Mouse (Mus musculus) c-Kit-positive CD71-negative TER-119-negative erythroid progenitor cells, embryonic 14.5 days (primary cell): Measurements from ENCODE around the gene Trim14.

Experiments used
- DNase-seq: peaks from one replicate; pipeline ENCODE4 v3.0.0-alpha.2; 2013; ENCODE audit warnings: low read depth

The Trim14 gene

DNA sequence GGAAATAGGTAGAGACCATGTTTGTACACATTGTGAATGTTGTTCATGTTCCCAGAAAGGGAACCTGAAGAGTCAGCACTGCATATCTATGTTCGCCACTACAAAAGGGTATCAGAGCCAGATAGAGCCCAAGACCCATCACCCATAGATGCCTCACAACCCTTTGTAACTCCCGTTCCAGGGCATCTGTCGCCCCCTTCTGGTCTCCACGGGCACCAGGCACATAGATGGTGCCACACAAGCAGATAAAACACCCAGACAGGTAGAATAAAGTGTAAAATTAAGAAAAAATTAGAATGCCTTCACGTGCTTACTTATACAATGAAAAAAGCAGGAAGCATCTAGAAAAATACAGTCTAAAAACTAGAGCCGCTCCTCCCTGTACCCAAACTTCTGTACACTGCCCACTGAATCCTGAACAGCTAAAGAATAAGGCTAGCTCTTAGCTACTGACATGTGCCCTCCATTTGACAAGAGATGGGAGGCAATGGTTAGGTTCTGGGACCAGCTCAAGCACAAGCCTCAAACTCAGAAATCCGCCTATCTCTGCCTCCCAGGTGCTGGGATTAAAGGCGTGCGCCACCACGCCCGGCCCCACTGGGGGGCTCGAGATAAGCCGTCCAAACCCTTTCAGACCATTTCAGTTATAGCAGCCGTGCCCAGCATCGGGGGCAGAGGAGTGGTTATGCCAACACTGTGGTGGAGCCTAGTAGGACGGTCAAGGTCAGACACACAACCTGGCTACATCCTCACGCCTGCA is 9.0 kb downstream of the Trim14 start:
- DNase-seq: no peak

DNA sequence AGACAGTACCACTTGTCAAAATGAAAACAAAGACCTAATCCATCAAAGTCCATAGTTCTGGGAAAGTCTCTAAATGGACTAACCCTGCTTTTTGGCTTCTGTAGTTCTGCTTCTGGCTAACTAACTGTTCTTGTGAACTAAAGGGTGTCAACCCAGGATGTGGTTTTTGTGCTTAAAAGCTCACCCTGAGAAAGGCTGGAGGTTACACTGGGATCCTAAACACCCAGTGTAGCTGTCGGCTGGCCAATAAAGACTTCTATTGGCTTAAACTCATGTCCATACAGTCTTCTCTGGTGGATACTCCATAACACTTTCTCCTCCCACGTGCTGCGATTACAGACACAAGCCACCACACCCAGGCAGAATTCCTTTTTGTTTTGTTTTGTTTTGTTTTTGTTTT is 9.7 kb downstream of the Trim14 start:
- no peak for DNase-seq

DNA sequence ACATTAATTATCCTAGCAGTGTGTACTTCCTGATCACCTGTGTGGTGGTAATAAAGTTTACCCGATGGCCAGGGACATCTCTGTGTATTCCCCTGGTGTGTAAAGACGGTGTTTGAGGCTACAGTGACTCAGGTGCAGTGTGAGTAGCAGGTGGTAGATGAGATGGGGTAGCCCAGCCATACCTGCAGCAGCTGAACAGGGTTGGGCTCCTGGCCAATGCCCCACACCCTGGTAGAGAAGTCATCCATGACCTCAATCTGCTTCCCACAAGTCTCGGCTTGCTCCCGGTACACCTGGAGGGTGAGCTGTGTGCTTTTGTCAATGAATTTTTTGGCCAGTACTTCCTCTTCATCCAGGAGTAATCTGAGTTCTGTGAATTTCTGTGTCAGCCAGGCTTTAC is 12.6 kb downstream of the Trim14 start:
- no peak for DNase-seq

DNA sequence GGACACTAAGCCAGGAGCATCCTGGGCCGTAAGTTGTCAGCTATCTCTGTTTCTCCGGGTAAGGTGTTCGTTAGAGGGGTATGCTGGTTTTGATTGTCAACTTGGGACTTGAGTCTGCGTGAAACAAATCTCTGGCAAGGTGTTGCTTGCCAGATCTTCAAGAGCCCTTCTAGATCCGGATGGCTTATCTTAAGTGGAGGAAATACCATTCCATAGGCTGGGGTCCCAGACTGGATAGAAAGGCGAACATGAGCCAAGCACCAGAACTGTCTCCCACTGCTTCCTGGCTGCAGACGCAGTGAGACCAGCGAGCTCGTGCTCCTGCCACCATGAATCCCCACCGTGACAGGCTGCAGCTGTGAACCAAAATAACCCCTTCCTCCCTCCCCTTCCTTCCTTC is 14.5 kb downstream of the Trim14 start:
- no peak for DNase-seq

DNA sequence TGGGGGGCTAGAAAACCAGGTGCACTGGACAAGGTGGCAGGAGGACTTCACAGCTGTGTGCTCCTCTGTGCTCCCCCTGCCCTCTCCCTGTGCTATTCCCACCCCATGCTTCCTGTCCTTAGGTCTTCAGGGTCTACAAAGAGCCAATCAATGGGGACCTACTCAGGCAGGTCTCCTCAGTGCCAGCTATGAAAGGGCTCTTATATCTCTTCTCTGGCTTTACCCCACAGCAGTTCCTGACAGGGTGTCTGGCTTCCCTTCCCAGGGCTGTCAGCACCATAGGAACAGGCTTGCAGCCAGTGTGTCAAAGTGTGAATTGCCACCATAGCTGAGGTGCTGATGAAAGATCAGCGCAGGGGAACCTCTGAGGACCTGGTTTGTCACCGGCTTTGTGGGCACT is 15.4 kb downstream of the Trim14 start:
- no peak for DNase-seq

DNA sequence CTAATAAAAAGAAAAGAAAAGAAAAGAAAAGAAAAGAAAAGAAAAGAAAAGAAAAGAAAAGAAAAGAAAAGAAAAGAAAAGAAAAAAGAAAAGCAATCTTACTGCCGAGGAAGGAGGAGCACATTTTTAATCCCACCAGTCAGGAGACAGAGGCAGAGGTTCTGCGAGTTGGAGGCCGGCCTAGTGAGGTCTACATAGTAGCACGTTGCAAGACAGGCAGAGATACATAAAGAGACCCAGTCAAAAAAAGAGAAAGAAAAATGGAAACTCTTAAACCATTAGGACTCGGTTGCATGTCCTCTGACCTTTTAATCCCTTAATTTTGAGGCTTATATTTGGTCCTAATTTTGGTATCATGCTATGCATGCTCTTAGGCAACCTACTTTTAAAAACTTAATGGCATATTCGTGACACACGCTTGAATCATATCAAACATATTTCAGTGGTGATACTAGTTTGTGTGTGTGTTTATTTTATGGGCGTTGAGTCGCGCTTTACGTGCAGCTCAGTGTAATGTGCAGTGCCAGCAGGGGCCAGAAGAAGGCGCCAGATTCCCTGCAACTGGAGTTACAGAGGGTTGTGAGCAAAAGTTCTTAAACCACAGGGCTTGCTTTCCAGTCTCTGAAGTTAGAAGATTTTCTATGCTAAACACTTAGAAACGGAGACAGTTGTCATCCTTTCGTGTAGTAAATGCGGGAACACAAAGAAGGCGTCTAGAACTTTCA is 28.0 kb downstream of the Trim14 start:
- peak; percentile 91 for DNase-seq

DNA sequence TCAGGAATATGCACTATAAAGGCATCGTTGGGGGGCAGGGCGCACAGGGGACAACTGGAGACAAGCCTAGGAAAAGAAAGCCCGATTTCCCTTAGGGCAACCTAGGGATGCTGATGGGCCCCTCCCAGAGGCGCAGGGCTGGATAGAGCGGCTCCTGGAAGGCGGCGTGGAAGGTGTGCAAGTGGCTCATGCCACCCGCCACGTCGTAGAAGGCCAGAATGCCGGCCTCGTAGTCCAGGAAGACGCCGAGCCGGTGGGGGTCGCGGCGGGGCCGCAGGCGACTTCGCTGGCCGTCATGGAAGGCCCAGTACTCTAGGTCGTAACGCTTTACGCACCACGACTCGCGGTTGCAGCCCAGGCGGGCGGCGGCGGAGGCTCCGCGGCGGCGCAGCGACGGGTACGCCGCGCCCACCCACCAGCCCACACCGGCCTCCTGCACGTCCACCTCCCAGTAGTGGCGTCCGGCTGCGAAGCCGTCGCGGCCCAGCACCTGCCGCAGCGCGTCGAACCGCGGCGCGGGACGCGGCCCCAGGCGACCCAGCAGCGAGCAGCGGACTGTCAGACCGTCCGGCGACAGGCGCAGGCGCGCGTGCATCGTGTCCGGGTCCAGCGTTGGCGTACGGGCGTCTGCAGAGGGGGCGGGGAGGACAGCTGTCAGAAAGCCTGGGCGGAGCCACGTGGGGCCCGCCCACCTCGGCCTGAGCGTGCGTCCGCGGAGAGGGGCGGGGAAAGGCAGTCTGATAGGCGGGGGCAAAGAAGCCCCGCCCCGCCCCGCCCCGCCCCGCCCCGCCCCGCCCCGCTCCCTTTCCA is 28.9 kb downstream of the Trim14 start:
- peak; percentile 88 for DNase-seq

DNA sequence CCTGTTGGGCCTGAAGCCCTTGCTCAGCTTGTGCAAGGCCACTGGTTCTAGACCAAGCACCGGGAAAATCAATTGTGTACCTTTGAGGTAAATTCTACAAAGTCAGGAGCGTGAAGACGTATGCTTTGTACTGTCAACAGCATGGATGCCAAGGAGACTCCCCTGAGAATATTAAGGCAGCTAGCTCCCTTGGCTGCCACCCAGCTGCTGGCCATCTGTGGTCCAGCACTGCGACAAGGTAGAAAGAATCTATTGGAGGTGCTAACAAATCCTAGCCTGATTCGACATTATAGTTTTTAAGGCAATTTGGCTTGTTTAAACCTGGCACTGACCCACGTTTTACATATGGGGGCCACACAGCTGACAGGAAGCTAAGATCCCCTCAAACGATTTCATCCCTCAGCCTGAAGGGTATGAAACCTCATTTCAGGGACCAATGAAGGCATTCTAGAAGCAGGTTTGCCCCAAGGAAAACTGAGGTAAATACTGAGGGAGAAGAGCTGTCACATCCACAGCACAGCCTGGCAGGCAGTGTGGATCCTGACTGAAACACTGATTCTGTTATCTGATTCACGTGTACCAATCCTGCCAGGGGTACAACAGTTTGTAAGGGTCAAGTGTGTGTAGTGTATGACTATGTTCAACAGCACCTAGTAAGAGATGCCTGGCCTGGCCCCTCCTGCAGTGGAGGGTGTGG is 30.4 kb downstream of the Trim14 start:
- DNase-seq: no peak

DNA sequence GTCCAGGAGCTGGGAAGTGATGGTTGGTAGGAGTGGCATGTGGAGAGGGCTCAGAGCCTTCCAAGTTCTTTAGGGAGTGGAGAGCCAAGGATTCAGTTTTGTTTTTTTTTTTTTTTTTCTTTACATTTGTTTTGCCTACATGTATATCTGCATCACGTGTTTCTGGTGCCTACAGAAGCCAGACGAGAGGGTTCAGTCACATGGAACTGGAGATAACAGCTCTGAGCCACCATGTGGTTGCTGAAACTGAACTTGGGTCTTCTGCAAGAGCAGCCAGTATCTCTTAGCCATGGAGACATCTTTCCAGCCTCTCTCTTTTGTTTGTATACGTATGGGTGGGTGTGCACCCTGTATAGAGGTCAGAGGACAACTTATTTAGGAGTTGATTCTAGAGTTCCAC is 32.1 kb downstream of the Trim14 start:
- DNase-seq: no peak

DNA sequence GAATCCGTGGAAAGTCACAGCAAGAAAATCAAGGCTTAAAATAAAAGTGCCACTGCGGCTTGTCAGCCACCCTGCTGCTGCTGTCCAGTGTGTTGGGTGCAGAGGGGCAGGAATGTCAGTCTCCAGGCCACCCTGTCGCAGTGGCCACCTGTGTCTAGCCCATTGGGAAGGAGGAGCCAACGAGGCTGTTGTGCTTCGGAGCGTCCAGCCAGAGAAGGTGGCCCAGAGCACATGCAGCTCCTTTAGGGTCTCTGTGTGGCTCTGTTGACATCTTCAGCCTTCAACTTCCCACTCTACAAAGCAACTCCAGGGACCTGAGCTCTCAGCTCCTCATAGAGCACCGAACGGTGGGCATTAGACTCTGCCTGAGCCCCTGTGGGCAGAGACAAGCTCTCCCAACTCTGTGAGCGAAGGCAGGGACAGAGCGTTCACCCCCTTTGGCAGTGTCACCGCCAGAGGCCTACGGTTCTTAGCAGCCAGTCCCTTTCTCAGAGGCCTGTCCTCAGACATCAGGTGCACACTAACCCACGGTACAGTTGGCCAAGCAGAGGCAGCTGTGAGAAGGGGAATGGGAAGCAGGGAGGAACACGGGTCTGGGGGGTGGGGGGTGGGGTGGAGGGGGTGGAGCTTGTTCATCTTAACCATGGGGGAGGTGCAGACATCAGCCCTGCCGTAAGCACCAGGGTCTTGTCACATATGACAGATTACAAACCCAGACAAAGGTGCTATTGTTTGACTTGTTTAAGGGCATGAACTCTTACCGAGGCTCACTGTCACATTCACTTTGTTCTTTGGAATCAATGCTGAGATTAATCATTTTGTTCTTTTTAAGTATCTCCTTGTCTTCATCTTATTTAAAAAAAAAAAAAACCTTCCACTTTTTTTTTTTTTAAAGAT is 33.1 kb downstream of the Trim14 start:
- no peak for DNase-seq

DNA sequence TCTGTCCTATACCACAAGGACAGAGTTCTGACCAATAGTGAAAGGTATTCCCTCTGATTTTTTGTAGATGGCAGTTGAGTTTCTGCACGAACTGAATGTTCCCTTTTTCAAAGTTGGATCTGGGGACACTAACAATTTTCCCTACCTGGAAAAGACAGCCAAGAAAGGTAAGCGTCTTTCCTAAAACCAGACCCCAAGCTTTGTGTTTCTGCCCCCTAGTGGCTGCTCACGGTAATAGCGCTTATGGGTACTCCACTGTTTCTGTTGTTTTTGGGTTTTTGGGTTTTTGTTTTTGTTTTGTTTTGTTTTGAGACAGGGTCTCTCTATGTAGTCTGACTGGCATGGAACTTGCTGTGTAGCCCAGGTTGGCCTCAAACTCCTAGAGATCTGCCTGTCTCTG is 37.0 kb downstream of the Trim14 start:
- DNase-seq: no peak

DNA sequence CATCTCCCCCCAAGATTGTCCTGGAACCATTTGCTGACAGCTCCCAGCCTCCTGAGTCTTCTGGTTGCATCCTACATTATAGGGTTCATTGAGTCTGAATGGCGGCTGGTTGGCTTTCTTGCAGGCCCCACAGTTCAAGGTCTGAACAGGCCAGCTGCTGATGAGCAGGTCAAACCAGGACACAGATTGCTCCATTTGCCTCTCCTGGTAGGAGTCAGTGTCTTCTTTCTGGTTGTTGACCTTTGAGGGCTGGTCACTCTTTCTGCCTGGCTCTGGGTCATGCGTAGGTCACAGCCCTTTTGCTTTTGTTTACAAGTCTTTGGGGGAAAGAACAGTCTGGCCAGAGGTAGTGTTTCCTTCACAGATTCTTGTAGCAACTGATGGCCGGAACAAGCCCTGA is 37.4 kb downstream of the Trim14 start:
- no peak for DNase-seq

DNA sequence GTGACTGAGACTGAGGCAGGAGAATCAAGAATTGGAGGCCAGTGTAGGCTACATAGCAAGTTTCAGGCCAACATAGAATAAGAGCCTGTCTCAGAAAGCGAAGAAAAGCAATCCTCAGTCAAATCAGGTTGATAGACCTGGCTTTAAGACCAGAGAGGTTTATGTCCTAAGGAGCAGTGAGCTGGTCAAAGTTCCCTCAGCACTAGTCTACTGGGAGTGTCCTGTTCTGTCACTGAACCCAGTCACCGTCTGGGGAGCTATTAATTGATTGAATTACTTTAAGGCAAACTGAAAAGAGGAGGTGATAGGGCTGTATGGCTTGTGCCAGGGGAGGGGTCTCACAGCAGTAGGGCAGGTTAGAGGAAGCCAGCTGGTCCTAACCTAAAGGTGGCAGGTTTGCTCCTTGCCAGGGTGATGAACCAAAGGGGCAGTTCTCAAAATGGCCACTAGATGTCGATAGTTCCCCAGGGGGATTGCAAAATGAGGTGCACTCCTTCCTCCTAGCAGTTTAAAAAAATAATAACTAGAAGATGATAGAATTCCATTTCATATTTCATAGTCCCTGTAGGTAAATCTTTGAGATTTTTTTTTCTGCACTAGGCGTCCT is 38.6 kb downstream of the Trim14 start:
- peak; percentile 80 for DNase-seq

DNA sequence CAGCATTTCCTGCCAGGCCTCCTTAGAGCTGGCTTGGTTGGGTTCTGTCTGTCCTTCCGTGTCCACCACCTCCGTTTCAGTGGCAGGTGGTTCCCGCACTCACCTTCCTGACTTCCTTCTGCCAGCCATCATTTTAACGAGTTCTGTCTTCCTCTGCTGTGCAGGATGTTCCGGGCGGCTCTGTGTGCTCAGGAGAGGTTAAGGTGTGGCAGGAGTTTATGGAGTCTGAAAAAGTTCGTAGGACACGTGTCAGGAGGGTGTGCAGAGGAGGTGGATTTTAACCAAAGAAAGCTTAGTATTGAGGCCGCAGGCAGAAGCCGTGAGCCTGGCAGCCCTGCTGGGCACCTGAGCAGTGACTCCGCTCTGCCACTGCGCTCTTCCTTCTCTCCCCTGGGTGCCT is 40.4 kb downstream of the Trim14 start:
- no peak for DNase-seq

DNA sequence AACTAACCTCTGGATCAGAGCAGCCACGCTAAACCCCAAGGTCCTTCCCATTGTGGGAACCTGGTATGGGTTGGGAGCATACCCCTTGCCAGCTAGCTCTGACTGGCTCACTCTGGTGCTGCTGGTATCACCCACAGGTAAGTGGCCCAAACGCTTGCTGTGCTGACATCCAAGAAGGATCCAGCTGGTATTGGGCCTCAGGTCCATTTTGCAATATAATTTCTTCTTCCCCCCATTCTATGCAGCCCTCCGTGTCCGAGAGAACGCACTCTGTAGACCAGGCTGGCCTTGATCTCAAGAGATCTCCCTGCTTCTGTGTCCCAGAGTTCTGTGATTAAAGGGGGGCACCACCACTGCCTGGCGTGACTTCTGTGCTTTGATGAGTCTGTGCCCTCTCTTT is 42.9 kb downstream of the Trim14 start:
- DNase-seq: no peak

DNA sequence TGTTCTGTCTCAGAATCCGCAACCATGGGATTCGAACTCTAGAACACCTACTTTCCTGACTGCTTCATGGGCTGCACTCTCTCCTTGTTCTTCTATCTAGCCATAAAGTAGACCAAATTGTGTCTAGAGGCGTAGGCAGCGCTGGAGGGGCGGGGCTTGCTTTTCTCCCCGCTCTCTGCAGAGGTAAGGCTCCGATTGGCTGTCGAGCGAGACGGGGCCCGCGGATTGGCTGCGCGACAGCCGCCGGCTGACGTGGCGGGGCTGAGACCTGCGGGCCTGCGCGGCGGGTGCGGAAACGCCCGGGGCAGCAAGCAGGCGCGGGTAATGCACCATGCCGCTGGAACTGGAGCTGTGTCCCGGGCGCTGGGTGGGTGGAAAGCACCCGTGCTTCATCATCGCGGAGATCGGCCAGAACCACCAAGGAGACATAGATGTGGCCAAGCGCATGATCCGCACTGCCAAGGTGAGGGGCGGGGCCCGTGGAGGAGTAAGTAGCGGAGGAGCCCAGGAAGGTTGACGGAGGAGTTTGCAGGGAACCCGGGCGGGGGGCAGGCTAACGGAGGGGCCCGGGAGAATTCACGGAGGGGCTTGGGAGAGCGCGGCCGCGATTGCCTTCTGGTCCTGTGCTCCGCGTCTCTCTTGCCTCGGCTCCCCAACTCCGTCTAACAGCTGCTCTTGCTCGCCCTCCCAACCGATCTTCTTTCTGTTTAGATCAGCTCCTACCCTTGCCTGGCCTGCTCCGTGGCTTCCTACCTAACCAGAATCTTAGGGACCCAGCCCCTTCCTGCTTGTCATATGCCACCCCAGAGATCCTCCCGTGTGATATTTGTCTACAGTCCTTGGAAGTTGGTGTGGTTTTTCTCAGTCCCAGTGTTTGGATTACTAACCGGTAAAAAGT is 46.7 kb downstream of the Trim14 start, which contains the start of gene Nans:
TSS of gene Nans (plus strand) at position 221 of the 898 bp plus-strand sequence.
- DNase-seq: peak; percentile 91

DNA sequence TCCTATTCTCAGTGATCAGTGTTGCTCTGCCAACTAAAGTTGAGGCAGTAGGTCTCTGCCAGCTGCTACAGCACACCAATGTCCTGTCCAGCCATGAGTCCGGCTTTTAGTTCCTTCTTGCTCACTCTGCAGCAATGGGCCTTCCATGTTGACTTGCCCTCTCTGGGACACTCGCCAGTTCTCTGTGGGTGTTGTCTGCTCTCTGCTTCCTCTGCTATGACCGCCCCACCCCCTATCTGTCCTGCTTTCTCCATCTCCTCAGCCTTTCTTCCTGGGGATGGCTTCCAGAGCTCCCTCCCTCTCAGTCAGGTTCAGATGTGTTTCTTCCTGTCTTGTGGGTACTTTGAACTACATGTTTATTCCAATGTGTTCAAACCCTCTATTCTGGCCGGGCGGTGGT is 48.6 kb downstream of the Trim14 start:
- DNase-seq: no peak

DNA sequence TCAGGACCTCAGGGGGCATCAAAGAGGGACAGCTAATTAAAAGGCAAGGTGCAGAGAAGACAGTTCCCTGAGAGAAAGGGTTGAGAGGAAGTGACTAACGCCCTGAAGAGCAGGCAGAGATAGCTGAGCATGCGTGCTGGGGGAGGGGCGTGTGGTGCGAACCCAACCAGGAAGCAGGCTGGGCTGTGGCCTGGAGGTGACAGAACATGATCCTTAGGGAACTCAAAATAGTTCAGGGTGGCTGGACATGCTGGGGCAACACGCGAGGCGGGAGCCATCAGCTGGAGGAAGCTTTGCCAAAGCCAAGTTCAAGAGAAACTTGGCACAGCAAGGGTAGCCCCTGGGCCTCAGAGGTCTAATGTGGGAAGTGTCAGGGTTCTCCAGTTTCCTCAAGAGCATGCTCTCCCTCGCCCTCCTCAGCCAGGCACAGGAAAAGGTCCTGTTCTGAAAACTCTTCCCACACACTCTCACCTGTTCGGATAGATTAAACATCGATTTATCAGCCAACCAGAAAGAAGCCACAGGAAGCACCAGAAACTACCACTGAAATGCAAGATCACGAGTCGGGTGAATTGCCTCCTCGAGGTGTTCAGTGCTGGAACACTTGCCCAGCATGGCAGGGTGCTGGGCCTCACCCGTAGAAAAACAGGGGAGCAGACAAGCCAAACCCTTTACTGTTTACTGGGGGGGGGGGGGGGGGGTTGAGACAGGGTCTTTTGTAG is 50.1 kb downstream of the Trim14 start:
- peak; percentile 56 for DNase-seq

DNA sequence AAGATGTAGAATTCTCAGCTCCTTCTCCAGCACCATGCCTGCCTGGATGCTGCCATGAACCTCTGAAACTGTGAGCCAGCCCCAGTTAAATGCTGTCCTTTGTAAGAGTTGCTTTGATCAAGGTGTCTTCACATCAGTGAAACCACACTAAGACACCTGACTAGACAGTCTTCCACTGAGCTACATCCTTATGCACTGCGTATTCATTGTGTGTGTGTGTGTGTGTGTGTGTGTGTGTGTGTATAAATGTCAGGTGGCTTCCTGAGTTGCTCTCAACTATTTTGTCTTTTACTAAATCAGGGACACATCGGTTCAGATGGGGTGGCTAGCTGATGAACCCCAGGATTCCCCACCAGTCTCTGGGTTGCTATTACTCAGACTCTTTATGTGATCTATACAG is 56.9 kb downstream of the Trim14 start:
- DNase-seq: no peak
